Mouse (Mus musculus): ENCODE measurements around the gene Daam2. TPM values are rescaled to one million over a fixed set of nuclear protein-coding genes. Genes with fewer than 3 reads are reported as not detected.
A peak's percentile ranks its signal among the peaks of the same experiment; 100 is the strongest.

Daam2 gene
- total RNA-seq (2021) = 1 to 10 TPM; 5.2 to 5.5 TPM
- long read RNA-seq, experiment 1, partial matches to known transcripts = 0 of 2 reads
- long read RNA-seq, experiment 1, other reads (novel, unspliced or antisense) = 2 of 2 reads
- long read RNA-seq, experiment 2, partial matches to known transcripts = 0 of 4 reads
- long read RNA-seq, experiment 2, other reads (novel, unspliced or antisense) = 4 of 4 reads

DNA sequence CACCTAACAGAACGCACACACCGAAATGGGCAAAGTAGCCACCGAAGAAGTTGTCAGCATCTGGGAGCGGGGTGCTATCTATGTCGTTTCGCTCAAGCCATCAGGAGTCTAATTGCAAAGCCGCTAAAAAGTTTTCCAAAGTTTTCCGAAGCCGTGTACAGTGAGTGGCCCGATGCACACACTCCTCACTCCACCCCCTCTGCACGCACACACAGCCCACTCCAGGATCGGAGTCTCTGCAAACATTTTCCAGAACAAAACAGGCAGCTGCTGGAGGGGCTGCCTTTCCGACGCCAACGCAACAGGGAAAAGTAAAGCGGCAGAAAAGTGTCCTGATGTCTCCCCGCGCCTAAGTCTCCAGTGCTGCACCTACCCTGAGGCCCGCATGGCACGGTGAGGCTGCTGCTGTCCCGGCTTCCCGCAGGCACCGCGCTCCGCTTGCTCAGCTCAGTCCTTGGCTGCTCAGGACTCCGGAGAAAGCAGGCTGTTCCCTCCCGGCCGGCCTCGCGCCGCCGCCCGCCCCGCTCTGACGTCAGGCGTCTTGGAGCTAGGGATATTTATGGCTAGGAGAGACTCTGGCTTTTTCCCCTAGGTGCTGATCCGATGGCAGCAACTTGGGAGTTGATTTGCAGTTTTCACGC lies at the start of gene Daam2:
TSS of gene Daam2 (minus strand) at position 514 of the 641 bp plus-strand sequence.
- intact Hi-C loops (cut with DNase I) = no loop called here
- DNase-seq = peak; percentile 76 to 77

DNA sequence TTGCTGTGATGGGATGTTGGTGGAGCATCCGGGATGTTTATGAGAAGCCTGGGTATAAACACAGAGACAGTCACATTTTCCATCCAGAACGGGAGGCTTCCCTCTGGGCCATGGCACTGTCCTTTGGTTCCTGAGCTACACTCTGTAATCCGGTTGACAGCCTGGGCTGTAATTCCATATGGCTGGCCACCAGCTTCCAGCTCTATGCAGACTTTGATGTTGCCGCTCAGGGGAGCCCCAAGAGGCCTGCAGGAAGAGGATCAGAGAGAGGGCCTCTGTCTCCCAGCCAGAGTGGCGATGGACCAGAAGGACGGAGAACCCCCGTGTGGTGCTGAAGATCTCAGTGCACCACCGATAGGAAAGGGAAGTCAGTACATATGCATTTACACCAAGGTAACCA lies 46.2 kb upstream of the Daam2 start:
- intact Hi-C loops (cut with DNase I) = no loop called here
- DNase-seq = no peak

- intact Hi-C loops (cut with DNase I) = loop anchor here (10.0 kb wide), 1 partner anchor 143 kb away; no protein-coding TSS in a partner anchor
- no peak for DNase-seq
These were observed 43.3 kb upstream of the Daam2 start for GRCm38 (mm10) chr17:49607351-49608027.

GRCm38 (mm10) chr17:49605397-49605796 lies 41.3 kb upstream of the Daam2 start:
- intact Hi-C loops (cut with DNase I) = loop anchor here (10.0 kb wide), 1 partner anchor 141 kb away; no protein-coding TSS in a partner anchor
- no peak for DNase-seq

DNA sequence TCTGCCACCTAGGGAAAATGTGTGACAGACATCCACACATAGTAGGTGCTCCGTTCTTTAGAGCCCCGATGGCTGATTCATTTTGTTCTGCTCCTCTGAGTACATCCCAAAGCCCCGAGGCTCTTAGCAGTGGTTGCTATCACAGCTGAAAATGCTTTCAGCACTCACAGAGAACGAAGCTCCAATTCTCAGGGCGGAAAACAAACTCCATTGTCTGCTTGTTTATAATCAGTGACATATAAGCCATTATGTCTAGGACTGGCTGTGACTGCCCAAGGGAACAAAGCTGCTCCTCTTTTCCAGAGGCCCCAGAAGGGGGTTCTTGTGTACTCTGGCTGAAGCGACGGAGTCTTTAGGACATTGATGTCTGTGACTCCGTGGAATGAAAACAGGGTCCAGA lies 25.9 kb upstream of the Daam2 start:
- intact Hi-C loops (cut with DNase I) = no loop called here
- DNase-seq = no peak

GRCm38 (mm10) chr17:49582471-49582870 lies 18.3 kb upstream of the Daam2 start:
- no peak for DNase-seq
- intact Hi-C loops (cut with DNase I) = no loop called here

GRCm38 (mm10) chr17:49577321-49577720 lies 13.2 kb upstream of the Daam2 start:
- intact Hi-C loops (cut with DNase I) = no loop called here
- DNase-seq = no peak

DNA sequence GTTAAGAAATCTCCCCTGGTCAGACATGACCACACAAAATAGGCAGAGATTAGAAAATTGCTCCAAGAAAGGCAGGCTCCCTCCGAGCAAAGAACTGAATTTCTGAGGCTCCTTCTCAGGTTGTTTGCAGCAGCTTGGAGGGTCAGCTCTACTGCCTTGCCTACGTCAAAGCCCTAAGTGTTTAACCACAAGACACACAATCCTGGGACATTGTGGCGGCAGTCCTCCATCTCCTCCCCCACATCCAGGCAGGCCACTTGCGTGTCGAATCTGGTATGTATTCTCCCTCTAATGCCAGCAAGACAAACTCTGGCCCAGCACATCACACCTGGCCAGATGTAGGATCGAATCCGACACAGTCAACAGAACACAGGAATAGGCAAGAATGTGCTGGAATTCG lies 4.6 kb upstream of the Daam2 start:
- DNase-seq = no peak
- intact Hi-C loops (cut with DNase I) = no loop called here

DNA sequence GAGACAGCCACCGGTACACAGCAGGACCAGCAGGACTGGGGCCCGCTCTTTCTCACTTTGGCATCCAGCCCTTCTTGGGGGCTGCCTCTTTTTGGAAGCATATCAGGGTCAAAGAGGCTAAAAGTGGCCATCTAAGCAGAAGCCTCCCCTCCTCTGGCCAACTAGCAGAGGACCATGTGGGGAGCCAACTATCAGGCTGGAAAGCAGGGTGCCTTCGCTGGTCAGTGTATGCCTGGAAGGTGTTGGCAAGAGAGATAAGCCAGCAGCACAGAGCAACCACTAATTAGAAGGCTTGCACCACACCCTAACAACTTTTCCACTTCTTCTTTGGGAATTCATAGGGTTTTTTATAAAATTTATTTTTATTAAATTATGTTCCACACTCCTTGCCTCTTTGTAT lies 346 bp upstream of the Daam2 start:
- intact Hi-C loops (cut with DNase I) = no loop called here
- DNase-seq = no peak

GRCm38 (mm10) chr17:49563416-49563780 lies 745 bp downstream of the Daam2 start:
- intact Hi-C loops (cut with DNase I) = no loop called here
- no peak for DNase-seq

DNA sequence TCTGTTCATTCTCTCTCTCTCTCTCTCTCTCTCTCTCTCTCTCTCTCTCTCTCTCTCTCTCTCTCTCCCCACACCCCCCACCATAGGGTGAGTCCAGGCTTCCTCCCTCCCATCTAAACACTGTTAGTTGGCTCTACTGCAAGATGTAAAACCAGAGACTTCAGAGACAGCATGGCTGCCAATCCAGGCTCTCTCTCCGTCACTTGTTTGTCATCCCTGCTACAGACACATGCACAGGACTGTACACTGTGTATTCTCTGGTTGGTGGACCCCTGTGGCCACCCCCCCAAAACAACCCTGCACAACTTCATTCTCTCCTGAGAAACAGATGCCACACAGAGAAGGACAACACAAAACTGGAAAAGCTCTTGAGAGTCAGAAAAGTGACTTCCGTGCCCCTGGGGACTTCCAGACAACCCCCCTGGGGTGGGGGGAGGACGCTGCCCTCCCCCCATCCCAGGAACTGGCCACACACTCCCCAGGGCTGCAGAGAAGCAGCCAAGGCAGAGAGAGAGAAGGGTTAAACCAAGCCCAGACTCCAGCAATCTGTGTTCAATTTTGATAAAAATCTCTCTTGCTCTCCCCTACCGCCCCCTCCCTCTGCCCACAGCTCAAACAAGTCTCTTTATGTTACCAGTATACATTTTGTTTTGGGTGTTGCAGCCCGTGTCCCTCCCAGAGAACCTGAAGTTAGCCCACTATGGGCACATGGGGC lies 1.3 kb downstream of the Daam2 start:
- DNase-seq = no peak
- intact Hi-C loops (cut with DNase I) = no loop called here

- DNase-seq = no peak
- intact Hi-C loops (cut with DNase I) = no loop called here
These were observed 2.2 kb downstream of the Daam2 start for GRCm38 (mm10) chr17:49561985-49562384.

GRCm38 (mm10) chr17:49559786-49560289 lies 4.3 kb downstream of the Daam2 start:
- intact Hi-C loops (cut with DNase I) = no loop called here

DNA sequence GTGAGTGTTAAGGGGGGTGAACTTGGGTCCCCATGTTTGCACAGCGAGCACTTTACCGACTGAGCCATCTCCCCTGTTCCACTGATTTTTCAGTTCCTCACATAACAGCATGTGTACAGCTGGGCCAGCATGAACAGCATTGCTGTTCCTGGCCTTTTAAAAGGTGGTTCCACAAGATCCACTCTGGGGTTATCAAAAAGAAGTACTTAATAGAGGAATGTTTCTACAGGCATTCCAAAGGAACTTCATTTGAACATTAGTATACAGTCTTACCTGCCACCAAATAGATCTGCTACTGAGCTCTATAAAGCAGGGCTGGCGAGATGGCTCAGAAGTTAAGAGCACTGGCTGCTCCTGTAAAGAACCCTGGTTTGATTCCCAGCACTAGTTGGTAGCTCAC lies 8.0 kb downstream of the Daam2 start:
- intact Hi-C loops (cut with DNase I) = no loop called here
- DNase-seq = no peak

More at GRCm38 (mm10) chr17:49559786-49560289, 4.3 kb downstream of the Daam2 start:
- DNase-seq = no peak

- intact Hi-C loops (cut with DNase I) = no loop called here
- no peak for DNase-seq
These were observed 12.2 kb downstream of the Daam2 start for GRCm38 (mm10) chr17:49551991-49552390.

DNA sequence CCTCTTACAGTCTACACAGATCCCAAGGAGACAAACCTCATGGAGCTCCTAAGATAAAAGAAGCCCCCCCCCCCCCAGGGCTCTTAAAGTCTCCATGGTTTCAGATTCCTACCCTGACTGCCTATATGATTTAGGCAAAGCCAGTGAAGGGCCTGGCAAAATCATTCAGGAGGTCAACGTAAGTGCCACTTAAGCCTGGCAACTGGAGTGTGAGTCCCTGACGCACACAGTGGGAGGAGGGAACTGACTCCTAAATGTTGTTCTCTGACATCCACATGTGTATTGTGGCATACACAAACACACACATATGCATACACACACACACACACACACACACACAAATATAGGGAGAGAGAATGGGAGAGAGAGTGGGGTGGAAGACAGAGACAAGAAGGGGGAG lies 12.7 kb downstream of the Daam2 start:
- intact Hi-C loops (cut with DNase I) = no loop called here
- DNase-seq = no peak

GRCm38 (mm10) chr17:49545997-49546396 lies 18.1 kb downstream of the Daam2 start:
- DNase-seq = no peak
- intact Hi-C loops (cut with DNase I) = no loop called here

- intact Hi-C loops (cut with DNase I) = no loop called here
- no peak for DNase-seq
These were observed 18.7 kb downstream of the Daam2 start for GRCm38 (mm10) chr17:49545424-49545823.

DNA sequence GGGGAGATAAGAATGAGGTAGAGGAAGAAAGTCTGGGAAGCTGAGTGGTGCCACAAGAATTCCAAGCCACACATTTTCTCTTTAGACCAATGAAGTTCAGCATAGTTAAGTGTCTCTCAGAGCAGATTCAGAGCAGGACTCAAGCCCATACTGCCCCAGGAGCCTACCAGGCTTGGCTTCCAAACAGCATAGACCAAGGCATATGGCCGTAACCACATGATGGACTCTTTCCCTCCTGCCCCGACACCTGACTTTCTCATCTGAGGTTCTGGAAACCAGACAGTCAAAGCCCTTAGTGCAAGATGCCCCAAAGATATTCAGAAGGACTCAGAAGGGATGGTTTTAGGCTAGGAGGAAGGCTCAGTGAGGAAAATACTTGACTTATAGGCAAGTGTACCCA lies 19.6 kb downstream of the Daam2 start:
- no peak for DNase-seq
- intact Hi-C loops (cut with DNase I) = no loop called here

- DNase-seq = no peak
- intact Hi-C loops (cut with DNase I) = no loop called here
These were observed 23.4 kb downstream of the Daam2 start for GRCm38 (mm10) chr17:49540706-49541105.

GRCm38 (mm10) chr17:49539204-49539603 lies 24.9 kb downstream of the Daam2 start:
- DNase-seq = no peak
- intact Hi-C loops (cut with DNase I) = no loop called here
